9 mouse cellular contexts compared by ENCODE assay signal in genomic region chr7:12913556-12913955, GRCm38 (mm10). TPM values are rescaled to one million over a fixed set of nuclear protein-coding genes. Genes with fewer than 3 reads are reported as not detected.
A peak's percentile ranks its signal among the peaks of the same experiment; 100 is the strongest.
DNase-seq lines count a peak whose midpoint lies in the region; ATAC-seq and TF ChIP-seq lines count a peak whose summit lies in the region.
"Had no signal": no experiment of that assay in that cellular context is flagged by ENCODE, and none has a peak within 500 bp of the region (broad histone marks: within the 10 kb centered on the region; RNA-seq: fewer than 3 reads in every experiment).

No protein-coding gene starts in this region.

- H3K27ac ChIP-seq in heart, adult 2 months, result no peak overlapping the region
- H3K27ac ChIP-seq in lung, postnatal 0 days (ENCODE audit: low read length), result no peak overlapping the region
- H3K27ac ChIP-seq in MEL (ENCODE audit: control insufficient read depth, low read depth, low read length), result no peak overlapping the region
- H3K27ac ChIP-seq: midbrain, embryonic 12.5 days had no signal

- no peaks in the 10 kb centered on the region for H3K27me3 ChIP-seq in heart, adult 2 months (ENCODE audit: control insufficient read depth, insufficient read depth, low read length)
- no peaks in the 10 kb centered on the region for H3K27me3 ChIP-seq in lung, postnatal 0 days (replicated peaks; ENCODE audit: insufficient read depth, low read length)
- no peaks in the 10 kb centered on the region for H3K27me3 ChIP-seq in MEL (ENCODE audit: control insufficient read depth in 1 of 2, insufficient read depth in 2 of 2, low read length in 2 of 2)
- H3K27me3 ChIP-seq: midbrain, embryonic 12.5 days had no signal

- no peaks in the 10 kb centered on the region for H3K79me2 ChIP-seq in heart, adult 2 months (replicated peaks; ENCODE audit: control insufficient read depth, insufficient read depth, low read length)
- no peaks in the 10 kb centered on the region; the same call in 1 of the 2 replicates for H3K79me2 ChIP-seq in MEL (ENCODE audit: control insufficient read depth, insufficient read depth, low read length, poor library complexity)

- no peak for TF ChIP-seq POLR2A in heart, adult 2 months (IDR thresholded peaks at IDR 0.05; ENCODE audit: insufficient read depth, low read depth, low read length)
- TF ChIP-seq POLR2A in MEL (IDR thresholded peaks at IDR 0.05; ENCODE audit: control insufficient read depth in 1 of 2, insufficient read depth in 1 of 2, low read depth in 1 of 2, low read length in 2 of 2, poor library complexity in 1 of 2), result no peak

- no peak overlapping the region for H3K4me2 ChIP-seq in lung, postnatal 0 days (replicated peaks; ENCODE audit: low read depth, low read length)
- H3K4me2 ChIP-seq: midbrain, embryonic 12.5 days had no signal

- no peak for DNase-seq in heart, adult 2 months
- DNase-seq in heart, postnatal 4 days, result no peak
- DNase-seq in lung, postnatal 0 days (ENCODE audit: low spot score), result peak; percentile 65
- DNase-seq in lung, postnatal 36 days, result no peak
- peak; percentile 68 for DNase-seq in MEL (ENCODE audit: low read depth, low spot score)
- no peak for DNase-seq in urinary bladder, postnatal 14 days (ENCODE audit: low spot score)
- DNase-seq in adrenal gland, postnatal 10 days, result no peak

- no peak for TF ChIP-seq EP300 in heart, adult 2 months (IDR thresholded peaks at IDR 0.05; ENCODE audit: insufficient read depth, low read depth, low read length)
- TF ChIP-seq EP300 in lung, postnatal 0 days (IDR thresholded peaks at IDR 0.05), result no peak
- no peak for TF ChIP-seq EP300 in MEL (IDR thresholded peaks at IDR 0.05; ENCODE audit: low read depth in 1 of 2, low read length in 2 of 2)

- intact Hi-C loops in heart, adult 2 months (cut with DNase I), result no loop called here

- H3K9me3 ChIP-seq in lung, postnatal 0 days (ENCODE audit: low read length), result no peaks in the 10 kb centered on the region
- no peaks in the 10 kb centered on the region for H3K9me3 ChIP-seq in MEL (replicated peaks; ENCODE audit: insufficient read depth, low read length)
- H3K9me3 ChIP-seq: midbrain, embryonic 12.5 days had no signal

- H3K9ac ChIP-seq in heart, adult 2 months (ENCODE audit: low read depth, low read length), result no peak overlapping the region
- no peak overlapping the region for H3K9ac ChIP-seq in lung, postnatal 0 days (replicated peaks; ENCODE audit: low read depth)
- H3K9ac ChIP-seq in MEL (ENCODE audit: control insufficient read depth, low read depth, low read length, poor library complexity, severe bottlenecking), result no peak overlapping the region
- H3K9ac ChIP-seq: midbrain, embryonic 12.5 days had no signal

- ATAC-seq in lung, postnatal 0 days, result no peak
- ATAC-seq in megakaryocyte progenitor cell, adult 5-6 weeks (replicated peaks; ENCODE audit: poor library complexity), result 0 out of 2 replicates have a peak, but pooled peaks have one; percentile 27

- peaks cover 1% of the 10 kb centered on the region; the same call in 1 of the 2 replicates for H3K4me1 ChIP-seq in heart, adult 2 months (ENCODE audit: control insufficient read depth, insufficient read depth, low read length)
- no peaks in the 10 kb centered on the region; the same call in 1 of the 2 replicates for H3K4me1 ChIP-seq in lung, postnatal 0 days (ENCODE audit: insufficient read depth, low read depth, low read length)
- H3K4me1 ChIP-seq in MEL (ENCODE audit: control insufficient read depth in 1 of 2, insufficient read depth in 2 of 2, low read length in 2 of 2), result peaks cover 0 to 3% of the 10 kb centered on the region in 2 experiments; a peak in 3 of 4 replicates

- no peaks in the 10 kb centered on the region for H3K36me3 ChIP-seq in heart, adult 2 months (ENCODE audit: control insufficient read depth, insufficient read depth, low read length)
- no peaks in the 10 kb centered on the region for H3K36me3 ChIP-seq in lung, postnatal 0 days (ENCODE audit: insufficient read depth, low read length)
- H3K36me3 ChIP-seq in MEL (ENCODE audit: control insufficient read depth in 1 of 2, insufficient read depth in 2 of 2, low read length in 2 of 2), result peaks cover 0 to 2% of the 10 kb centered on the region in 2 experiments; a peak in 1 of 4 replicates

- H3K4me3 ChIP-seq in heart, adult 2 months, result no peak overlapping the region
- no peak overlapping the region for H3K4me3 ChIP-seq in lung, postnatal 0 days (ENCODE audit: low read depth, low read length)
- H3K4me3 ChIP-seq in MEL (ENCODE audit: control insufficient read depth in 1 of 2, insufficient read depth in 1 of 2, low read depth in 2 of 2, low read length in 2 of 2), result no peak overlapping the region
- H3K4me3 ChIP-seq: midbrain, embryonic 12.5 days had no signal

- TF ChIP-seq CTCF in heart, adult 2 months (IDR thresholded peaks at IDR 0.05), result peak; percentile 71
- TF ChIP-seq CTCF in lung, postnatal 0 days (IDR thresholded peaks at IDR 0.05), result peak; percentile 70
- TF ChIP-seq CTCF in MEL (IDR thresholded peaks at IDR 0.05 in 2 of 3, conservative IDR thresholded peaks at IDR 0.05 in 1 of 3; ENCODE audit: control insufficient read depth in 1 of 3, insufficient read depth in 1 of 3, low read depth in 2 of 3, low read length in 3 of 3, poor library complexity in 1 of 3, severe bottlenecking in 1 of 3), result peak; percentile 40 to 66 (median 54)

- peak; percentile 54 for TF ChIP-seq RAD21 in MEL (IDR thresholded peaks at IDR 0.05; ENCODE audit: low read depth, low read length)

TF ChIP-seq in MEL, 35 proteins besides CTCF, POLR2A, EP300 and RAD21:
- TF ChIP-seq GATA1 (IDR thresholded peaks at IDR 0.05; ENCODE audit: low read depth, low read length), result no peak
- no peak for TF ChIP-seq MAFK (IDR thresholded peaks at IDR 0.05; ENCODE audit: borderline replicate concordance, low read depth, low read length)
- peak; percentile 63 for TF ChIP-seq SMC3 (IDR thresholded peaks at IDR 0.05; ENCODE audit: low read depth, low read length)
- 0 out of 2 replicates have a peak, but pooled peaks have one; percentile 35 for TF ChIP-seq ZC3H11A (IDR thresholded peaks at IDR 0.05; ENCODE audit: low read depth, low read length)
TF ChIP-seq in MEL: peak in this region for 2.

RNA-seq across cellular contexts. Expression of gene Rps5, which starts 8.5 kb away (rescaled TPM):
- 100 to 1,000 TPM; 525 to 621 TPM for total RNA-seq in heart, adult 2 months (2021)
- polyA plus RNA-seq in heart, adult 2 months (2012; rRNA removed), result 842 and 914 TPM in 2 replicates
- total RNA-seq in heart, postnatal 4 days (2021), result 100 to 1,000 TPM; 857 to 895 TPM
- 609 and 716 TPM in 2 replicates for polyA plus RNA-seq in lung, postnatal 0 days (2015; fragmentation: Nextera tagmentation; extraction: Ambion mirVana)
- 3,873 and 4,196 TPM in 2 replicates for total RNA-seq in MEL (2012; rRNA removed)
- polyA plus RNA-seq in MEL (2012; ENCODE audit: insufficient read depth in 1 of 2, insufficient read length in 2 of 2, low read depth in 1 of 2, low replicate concordance in 2 of 2, missing spikeins in 1 of 2), result 1,000 to 10,000 TPM in 1 of 2 experiments, 100 to 1,000 TPM in 1; 960 to 2,915 TPM
- 3,071 and 3,115 TPM in 2 replicates for total RNA-seq in megakaryocyte progenitor cell, adult 5-6 weeks (2015)
- total RNA-seq in megakaryocyte progenitor cell, adult 5-6 weeks (2017), result 1,264 and 1,790 TPM in 2 replicates
- total RNA-seq in adrenal gland, postnatal 10 days (2021), result 1,000 to 10,000 TPM; 1,018 to 1,027 TPM

RNA-seq across cellular contexts. Expression of gene Rnf225, which starts 13.7 kb away (rescaled TPM):
- under 1 TPM; 0.18 to 0.23 TPM for total RNA-seq in heart, adult 2 months (2021)
- polyA plus RNA-seq in heart, adult 2 months (2012; rRNA removed), result 0.12 and 0.14 TPM in 2 replicates
- total RNA-seq in heart, postnatal 4 days (2021), result under 1 TPM; 0.38 to 0.67 TPM
- 1.3 and 1.4 TPM in 2 replicates for polyA plus RNA-seq in lung, postnatal 0 days (2015; fragmentation: Nextera tagmentation; extraction: Ambion mirVana)
- total RNA-seq in MEL (2012; rRNA removed), result 0.89 and 1.0 TPM in 2 replicates
- polyA plus RNA-seq in MEL (2012; ENCODE audit: insufficient read depth in 1 of 2, insufficient read length in 2 of 2, low read depth in 1 of 2, low replicate concordance in 2 of 2, missing spikeins in 1 of 2), result 1 to 10 TPM in 1 of 2 experiments, not detected in 1; 2.3 TPM
- 0.76 and 1.0 TPM in 2 replicates for total RNA-seq in megakaryocyte progenitor cell, adult 5-6 weeks (2015)
- total RNA-seq in megakaryocyte progenitor cell, adult 5-6 weeks (2017), result 0.57 and 0.62 TPM in 2 replicates
- total RNA-seq in adrenal gland, postnatal 10 days (2021), result under 1 TPM; 0.36 to 0.54 TPM

RNA-seq across cellular contexts. Expression of gene Zscan22, which starts 15.9 kb away (rescaled TPM):
- total RNA-seq in heart, adult 2 months (2021), result 1 to 10 TPM; 5.7 TPM
- polyA plus RNA-seq in heart, adult 2 months (2012; rRNA removed), result 6.0 and 9.2 TPM in 2 replicates
- total RNA-seq in heart, postnatal 4 days (2021), result 1 to 10 TPM; 7.1 to 7.3 TPM
- 4.4 and 4.7 TPM in 2 replicates for polyA plus RNA-seq in lung, postnatal 0 days (2015; fragmentation: Nextera tagmentation; extraction: Ambion mirVana)
- total RNA-seq in MEL (2012; rRNA removed), result 1.3 and 2.5 TPM in 2 replicates
- polyA plus RNA-seq in MEL (2012; ENCODE audit: insufficient read depth in 1 of 2, insufficient read length in 2 of 2, low read depth in 1 of 2, low replicate concordance in 2 of 2, missing spikeins in 1 of 2), result 1 to 10 TPM in 1 of 2 experiments, not detected in 1; 7.1 TPM
- 20.6 and 22.2 TPM in 2 replicates for total RNA-seq in megakaryocyte progenitor cell, adult 5-6 weeks (2015)
- 6.4 and 8.2 TPM in 2 replicates for total RNA-seq in megakaryocyte progenitor cell, adult 5-6 weeks (2017)
- total RNA-seq in adrenal gland, postnatal 10 days (2021), result 10 to 100 TPM in 1 of 2 experiments, 1 to 10 TPM in 1; 9.7 to 10.2 TPM

RNA-seq across cellular contexts. Expression of gene Zfp128, which starts 32.6 kb away (rescaled TPM):
- 1 to 10 TPM; 3.0 to 3.5 TPM for total RNA-seq in heart, adult 2 months (2021)
- 1.3 and 3.0 TPM in 2 replicates for polyA plus RNA-seq in heart, adult 2 months (2012; rRNA removed)
- 1 to 10 TPM; 3.3 to 4.3 TPM for total RNA-seq in heart, postnatal 4 days (2021)
- 2.5 TPM in 2 replicates for polyA plus RNA-seq in lung, postnatal 0 days (2015; fragmentation: Nextera tagmentation; extraction: Ambion mirVana)
- 1.1 TPM in 2 replicates for total RNA-seq in MEL (2012; rRNA removed)
- polyA plus RNA-seq in MEL (2012; ENCODE audit: insufficient read depth in 1 of 2, insufficient read length in 2 of 2, low read depth in 1 of 2, low replicate concordance in 2 of 2, missing spikeins in 1 of 2), result 1 to 10 TPM in 1 of 2 experiments, not detected in 1; 1.5 TPM
- total RNA-seq in megakaryocyte progenitor cell, adult 5-6 weeks (2015), result 3.2 and 5.9 TPM in 2 replicates
- total RNA-seq in megakaryocyte progenitor cell, adult 5-6 weeks (2017), result 2.0 and 2.7 TPM in 2 replicates
- 1 to 10 TPM; 3.4 to 4.2 TPM for total RNA-seq in adrenal gland, postnatal 10 days (2021)

RNA-seq across cellular contexts. Expression of gene Zfp324, which starts 52.1 kb away (rescaled TPM):
- 1 to 10 TPM; 2.6 to 3.6 TPM for total RNA-seq in heart, adult 2 months (2021)
- 2.3 and 2.9 TPM in 2 replicates for polyA plus RNA-seq in heart, adult 2 months (2012; rRNA removed)
- total RNA-seq in heart, postnatal 4 days (2021), result 1 to 10 TPM; 4.9 to 5.4 TPM
- polyA plus RNA-seq in lung, postnatal 0 days (2015; fragmentation: Nextera tagmentation; extraction: Ambion mirVana), result 5.5 and 5.7 TPM in 2 replicates
- 5.9 and 9.9 TPM in 2 replicates for total RNA-seq in MEL (2012; rRNA removed)
- 1 to 10 TPM in 1 of 2 experiments, not detected in 1; 5.2 TPM for polyA plus RNA-seq in MEL (2012; ENCODE audit: insufficient read depth in 1 of 2, insufficient read length in 2 of 2, low read depth in 1 of 2, low replicate concordance in 2 of 2, missing spikeins in 1 of 2)
- 3.9 and 4.0 TPM in 2 replicates for total RNA-seq in megakaryocyte progenitor cell, adult 5-6 weeks (2015)
- total RNA-seq in megakaryocyte progenitor cell, adult 5-6 weeks (2017), result 6.5 and 8.5 TPM in 2 replicates
- 10 to 100 TPM in 1 of 2 experiments, 1 to 10 TPM in 1; 7.3 to 10.6 TPM for total RNA-seq in adrenal gland, postnatal 10 days (2021)

Comparison
In these comparisons a context has a peak if more than half of its experiments do, and no peak if none do; other contexts are left out.
1. DNase-seq: peak in lung, postnatal 0 days (single experiment) and MEL (single experiment); none in heart, adult 2 months (0 of 2), heart, postnatal 4 days (single experiment), lung, postnatal 36 days (single experiment), urinary bladder, postnatal 14 days (single experiment) and adrenal gland, postnatal 10 days (single experiment).
2. Peak in every context shown above with its lines, with median percentiles within 50 percentile points of each other: CTCF ChIP-seq.